Mouse (Mus musculus) brain, embryonic 14.5 days (tissue): Measurements from ENCODE around the gene Rgma.

Experiments used
- CTCF ChIP-seq: fragments of 200-500 bp; IDR thresholded peaks from 2 replicates; pipeline ENCODE4 v1.5.1; 2012; ENCODE audit warnings: inconsistent platforms, mild to moderate bottlenecking, moderate library complexity, borderline replicate concordance; ENCODE audit not compliant: insufficient read depth, insufficient read length; ENCODE audit errors: extremely low read depth
- POLR2A ChIP-seq: fragments of 200-500 bp; IDR thresholded peaks from 2 replicates; pipeline ENCODE4 v1.6.1; 2012; ENCODE audit warnings: mild to moderate bottlenecking, inconsistent platforms, borderline replicate concordance; ENCODE audit not compliant: poor library complexity, insufficient read depth, insufficient read length, severe bottlenecking; ENCODE audit errors: extremely low read depth

DNA sequence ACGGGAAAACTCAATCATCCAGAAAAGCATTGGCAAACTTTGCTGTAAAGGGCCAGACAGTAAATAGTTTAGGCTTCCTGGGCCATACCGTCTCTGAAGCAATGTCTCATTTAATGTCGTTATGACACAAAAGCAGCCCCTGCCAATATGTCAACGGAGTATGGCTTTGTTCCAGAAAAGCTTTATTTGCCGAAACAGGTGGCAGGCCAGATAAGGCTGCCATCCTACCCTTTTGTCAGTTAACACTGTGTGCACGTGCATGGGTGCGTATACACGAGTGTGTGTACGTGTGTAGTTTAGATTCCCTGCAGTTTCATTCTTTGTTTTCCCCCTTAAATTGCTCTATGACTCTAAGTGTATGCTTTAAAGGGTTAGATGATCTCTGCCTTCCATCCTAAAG is 20.1 kb upstream of the Rgma start:
- TF ChIP-seq CTCF (no peak), POLR2A (no peak)
